Mouse (Mus musculus) intestine, embryonic 14.5 days (tissue): ENCODE data around the gene Tctex1d4. TPM values are rescaled to one million over a fixed set of nuclear protein-coding genes. Genes with fewer than 3 reads are reported as not detected.

Source experiments
- ATAC-seq: fragments of 200-750 bp; cut with Nextera tagmentation; replicated peaks from 2 replicates; pipeline ENCODE4 v1.8.0; 2017; ENCODE audit warnings: low read depth, moderate number of reproducible peaks, moderate TSS enrichment, moderate library complexity; ENCODE audit not compliant: low FRiP score, low TSS enrichment
- DNase-seq: peaks from one replicate; pipeline ENCODE4 v3.0.0-alpha.2; 2018; ENCODE audit warnings: low spot score
- H3K27ac ChIP-seq: fragments of 300-500 bp; sonication (generic); 2 replicates; pipeline ENCODE4 v1.5.1; 2014; ENCODE audit warnings: low read depth, mild to moderate bottlenecking, control low read depth
- H3K27me3 ChIP-seq: fragments of 300-500 bp; sonication (generic); replicated peaks from 2 replicates; pipeline ENCODE4 v1.6.1; 2014; ENCODE audit warnings: low read length, control low read depth; ENCODE audit not compliant: control insufficient read depth, insufficient read depth
- H3K36me3 ChIP-seq: fragments of 300-500 bp; sonication (generic); 2 replicates; pipeline ENCODE4 v1.6.1; 2014; ENCODE audit warnings: low read length, control low read depth; ENCODE audit not compliant: control insufficient read depth, insufficient read depth
- H3K4me1 ChIP-seq: fragments of 300-500 bp; sonication (generic); replicated peaks from 2 replicates; pipeline ENCODE4 v1.6.1; 2014; ENCODE audit warnings: low read length, control low read depth, mixed read lengths; ENCODE audit not compliant: control insufficient read depth, insufficient read depth
- H3K4me2 ChIP-seq: fragments of 300-500 bp; sonication (generic); 2 replicates; pipeline ENCODE4 v1.6.1; 2014; ENCODE audit warnings: low read length
- H3K4me3 ChIP-seq: fragments of 300-500 bp; sonication (generic); 2 replicates; pipeline ENCODE4 v1.5.1; 2014; ENCODE audit warnings: low read depth, low read length, control low read depth, mixed read lengths
- H3K9ac ChIP-seq: fragments of 300-500 bp; sonication (generic); 2 replicates; pipeline ENCODE4 v1.6.1; 2014; ENCODE audit warnings: mild to moderate bottlenecking, low read length
- H3K9me3 ChIP-seq: fragments of 300-500 bp; sonication (generic); 2 replicates; pipeline ENCODE4 v1.6.1; 2016; ENCODE audit warnings: low read length, control low read depth; ENCODE audit not compliant: control insufficient read depth
- WGBS: fragments of 180-500 bp; shearing (Covaris S2); extraction: QIAGEN DNeasy Blood & Tissue Kit; methylation state at CpG from one replicate; pipeline ENCODE4 v1.1.7; 2014; 5-methylcytosine and 5-hydroxymethylcytosine counted together
- microRNA-seq: library from miRNA; unstranded; fragments of <30 nt; microRNA quantifications from one replicate; pipeline ENCODE4, GENCODE M21; 2016
- polyA plus RNA-seq: library from polyadenylated mRNA; unstranded; fragments of >200 nt; fragmentation: Nextera tagmentation; extraction: Ambion mirVana; gene quantifications from 2 replicates; pipeline ENCODE4 v1.2.1, GENCODE M21; 2014

The Tctex1d4 gene
- polyA plus RNA-seq, 1 experiment from 2014 or later: not detected

DNA sequence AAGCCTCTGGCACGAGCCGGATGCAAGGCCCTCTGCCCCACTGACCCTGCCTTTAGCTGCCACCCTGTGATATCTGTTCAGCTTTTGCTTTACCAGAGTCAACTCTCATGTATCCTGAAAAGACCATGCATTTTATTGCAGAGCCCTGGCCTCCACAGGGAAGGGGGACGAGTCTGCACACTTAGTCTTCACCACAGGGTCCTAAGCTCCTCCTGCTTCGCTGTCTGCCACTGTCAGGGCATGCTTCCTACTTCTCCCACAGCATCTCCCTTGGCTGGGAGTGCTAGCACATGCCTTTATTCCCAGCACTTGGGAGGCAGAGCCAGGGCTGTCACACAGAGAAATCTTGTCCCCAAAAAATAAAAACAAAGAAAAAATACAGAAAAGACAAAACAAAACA, 34.6 kb downstream of the Tctex1d4 start:
- no peak for ATAC-seq
- Histone ChIP-seq H3K4me3 (no peak overlapping the region), H3K9ac (no peak overlapping the region), H3K36me3 (peaks cover 70% of the 10 kb centered on the region), H3K27ac (no peak overlapping the region), H3K27me3 (no peaks in the 10 kb centered on the region), H3K4me2 (no peak overlapping the region), H3K4me1 (no peaks in the 10 kb centered on the region), H3K9me3 (no peaks in the 10 kb centered on the region)
- no peak for DNase-seq
- WGBS: 66% methylated on average over 4 of the region's 4 CpGs

DNA sequence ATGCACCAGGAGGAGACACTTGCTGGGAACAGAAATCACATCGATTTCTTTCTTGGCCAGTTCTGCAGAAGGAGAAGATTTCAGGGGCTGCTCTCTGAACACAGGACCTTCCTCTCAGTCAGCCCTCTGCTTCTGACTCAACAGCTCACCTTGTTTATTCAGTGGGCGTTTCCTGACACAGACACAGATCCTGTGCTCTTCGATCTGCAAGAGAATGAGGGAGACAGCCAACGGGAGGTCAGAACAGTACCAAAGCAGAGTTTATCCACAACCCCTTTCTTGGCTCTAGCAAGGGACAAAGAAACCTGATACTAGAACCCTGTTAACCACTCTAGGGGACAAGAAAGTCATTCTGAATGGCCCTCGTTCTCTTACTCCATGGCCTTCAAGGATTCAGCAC, 43.3 kb downstream of the Tctex1d4 start:
- ATAC-seq: no peak
- 83% methylated on average over 5 of the region's 5 CpGs for WGBS

More for the DNA sequence above, 43.3 kb downstream of the Tctex1d4 start:
- Histone ChIP-seq H3K27ac (no peak overlapping the region), H3K4me2 (no peak overlapping the region), H3K4me3 (no peak overlapping the region), H3K9ac (no peak overlapping the region), H3K4me1 (no peaks in the 10 kb centered on the region), H3K36me3 (peaks cover 100% of the 10 kb centered on the region), H3K27me3 (no peaks in the 10 kb centered on the region), H3K9me3 (no peaks in the 10 kb centered on the region)
- DNase-seq: no peak

Small RNA genes within 50 kb of the gene (microRNA-seq; reads per million reads assigned to microRNA genes)
- not detected for gene Gm22398

Other genes starting within 250 kb of the Tctex1d4 start
- gene Zswim5, start 249.4 kb upstream of the Tctex1d4 start, polyA plus RNA-seq: 1.0 and 1.4 TPM in 2 replicates
- 64.8 and 75.7 TPM in 2 replicates for gene Urod, start 132.4 kb upstream of the Tctex1d4 start, polyA plus RNA-seq
- gene Hectd3, start 131.5 kb upstream of the Tctex1d4 start, polyA plus RNA-seq: 7.2 and 9.4 TPM in 2 replicates
- 41.2 and 48.0 TPM in 2 replicates for gene Eif2b3, start 107.4 kb upstream of the Tctex1d4 start, polyA plus RNA-seq
- 8.2 and 8.4 TPM in 2 replicates for gene Ptch2, start 30.7 kb upstream of the Tctex1d4 start, polyA plus RNA-seq
- 6.6 and 7.2 TPM in 2 replicates for gene Btbd19, start 1.1 kb upstream of the Tctex1d4 start, polyA plus RNA-seq
- 3.1 and 3.7 TPM in 2 replicates for gene Plk3, start 7.2 kb downstream of the Tctex1d4 start, polyA plus RNA-seq
- 1,373 and 1,522 TPM in 2 replicates for gene Rps8, start 29.4 kb downstream of the Tctex1d4 start, polyA plus RNA-seq
- gene Kif2c, start 55.8 kb downstream of the Tctex1d4 start, polyA plus RNA-seq: 53.4 and 59.0 TPM in 2 replicates
- 8.3 and 10.3 TPM in 2 replicates for gene Tmem53, start 125.2 kb downstream of the Tctex1d4 start, polyA plus RNA-seq
- 0.14 and 0.24 TPM in 2 replicates for gene Armh1, start 125.3 kb downstream of the Tctex1d4 start, polyA plus RNA-seq